Mouse (Mus musculus) CH12.LX (cell line): ENCODE results near the gene Cby1. TPM values are rescaled to one million over a fixed set of nuclear protein-coding genes. Genes with fewer than 3 reads are reported as not detected.

Experiments
- DNase-seq: peaks from one replicate; pipeline ENCODE4 v3.0.0-alpha.2; 2013; ENCODE audit errors: extremely low read depth
- H3K27ac ChIP-seq: 2 replicates; pipeline ENCODE4 v1.5.1; 2012; ENCODE audit warnings: low read depth, mild to moderate bottlenecking, control low read depth, moderate library complexity; ENCODE audit not compliant: insufficient read depth
- H3K27me3 ChIP-seq: replicated peaks from 2 replicates; pipeline ENCODE3; 2012; ENCODE audit warnings: inconsistent platforms
- H3K36me3 ChIP-seq, 2 experiments: replicated peaks in 1 of 2; 2 replicates each; pipeline versions ENCODE3 to v1.6.1; 2012; ENCODE audit warnings: inconsistent platforms in 1 of 2, low read length in 1 of 2, mild to moderate bottlenecking in 1 of 2, mixed read lengths in 1 of 2, moderate library complexity in 1 of 2; ENCODE audit not compliant: control insufficient read depth in 1 of 2, insufficient read depth in 1 of 2
- H3K4me1 ChIP-seq, 2 experiments: 2 replicates each; pipeline ENCODE4 v1.6.1; 2012; ENCODE audit warnings: inconsistent platforms in 1 of 2, moderate library complexity in 1 of 2; ENCODE audit not compliant: insufficient read depth in 2 of 2, control insufficient read depth in 1 of 2
- H3K4me2 ChIP-seq: 2 replicates; pipeline ENCODE4 v1.6.1; 2012; ENCODE audit warnings: low read depth, mild to moderate bottlenecking, control low read depth; ENCODE audit not compliant: poor library complexity, insufficient read depth, severe bottlenecking
- H3K4me3 ChIP-seq, 3 experiments: fragments of 150-350 bp in 1 of 3; sonication (generic) in 1 of 3; replicated peaks in 1 of 3; 2 replicates each; pipeline versions ENCODE3 to v1.5.1; 2011 to 2012; ENCODE audit warnings: low read depth in 2 of 3, low read length in 2 of 3, mild to moderate bottlenecking in 2 of 3, moderate library complexity in 2 of 3, control low read depth in 1 of 3, improper control_type of control experiment in 1 of 3, inconsistent platforms in 1 of 3, mixed read lengths in 1 of 3; ENCODE audit not compliant: poor library complexity in 1 of 3
- H3K79me2 ChIP-seq: replicated peaks from 2 replicates; pipeline ENCODE4 v1.6.1; 2012; ENCODE audit warnings: mild to moderate bottlenecking, moderate library complexity; ENCODE audit not compliant: control insufficient read depth, poor library complexity, insufficient read depth, severe bottlenecking; ENCODE audit errors: extremely low read depth
- H3K9ac ChIP-seq: 2 replicates; pipeline ENCODE4 v1.6.1; 2012; ENCODE audit warnings: low read depth, mild to moderate bottlenecking, control low read depth, moderate library complexity; ENCODE audit not compliant: insufficient read depth
- H3K9me3 ChIP-seq: replicated peaks from 2 replicates; pipeline ENCODE3; 2012; ENCODE audit warnings: low read length, inconsistent platforms, mixed read lengths
- CHD2 ChIP-seq: IDR thresholded peaks from 2 replicates; pipeline ENCODE4 v1.6.1; 2011; ENCODE audit warnings: low read length, improper control_type of control experiment
- CTCF ChIP-seq, 2 experiments: IDR thresholded peaks in 1 of 2; conservative IDR thresholded peaks in 1 of 2; 2 replicates each; pipeline ENCODE4 v1.5.1; 2011 to 2012; ENCODE audit warnings: low read depth in 2 of 2, low read length in 2 of 2, improper control_type of control experiment in 1 of 2, inconsistent platforms in 1 of 2, mild to moderate bottlenecking in 1 of 2, moderate library complexity in 1 of 2
- EP300 ChIP-seq: IDR thresholded peaks from 2 replicates; pipeline ENCODE4 v1.6.1; 2011; ENCODE audit warnings: low read length, improper control_type of control experiment
- ETS1 ChIP-seq: conservative IDR thresholded peaks from 2 replicates; pipeline ENCODE4 v1.6.1; 2012; ENCODE audit warnings: low read depth, mild to moderate bottlenecking, inconsistent platforms, low read length, improper control_type of control experiment, moderate library complexity
- GABPA ChIP-seq: IDR thresholded peaks from 2 replicates; pipeline ENCODE4 v1.6.1; 2012; ENCODE audit warnings: low read depth, low read length, improper control_type of control experiment, inconsistent platforms; ENCODE audit not compliant: insufficient replicate concordance
- JUND ChIP-seq: conservative IDR thresholded peaks from 2 replicates; pipeline ENCODE4 v1.6.1; 2011; ENCODE audit warnings: low read depth, low read length, improper control_type of control experiment
- KAT2A ChIP-seq: IDR thresholded peaks from 2 replicates; pipeline ENCODE4 v1.6.1; 2012; ENCODE audit warnings: low read length, improper control_type of control experiment, inconsistent platforms; ENCODE audit not compliant: insufficient replicate concordance
- MAX ChIP-seq: IDR thresholded peaks from 2 replicates; pipeline ENCODE4 v1.6.1; 2011; ENCODE audit warnings: low read length, improper control_type of control experiment
- MAZ ChIP-seq: IDR thresholded peaks from 2 replicates; pipeline ENCODE4 v1.6.1; 2012; ENCODE audit warnings: low read depth, mild to moderate bottlenecking, inconsistent platforms, low read length, improper control_type of control experiment, moderate library complexity
- MXI1 ChIP-seq: IDR thresholded peaks from 2 replicates; pipeline ENCODE4 v1.6.1; 2011; ENCODE audit warnings: mild to moderate bottlenecking, low read depth, low read length, improper control_type of control experiment
- NRF1 ChIP-seq: IDR thresholded peaks from 2 replicates; pipeline ENCODE4 v1.6.1; 2014; ENCODE audit warnings: low read depth, mild to moderate bottlenecking, inconsistent platforms, low read length, improper control_type of control experiment, moderate library complexity
- PAX5 ChIP-seq: IDR thresholded peaks from 2 replicates; pipeline ENCODE4 v1.6.1; 2012; ENCODE audit warnings: low read length, inconsistent platforms, mixed read lengths
- RCOR1 ChIP-seq: conservative IDR thresholded peaks from 2 replicates; pipeline ENCODE4 v1.6.1; 2012; ENCODE audit warnings: low read depth, mild to moderate bottlenecking, inconsistent platforms, low read length, improper control_type of control experiment
- SMC3 ChIP-seq: IDR thresholded peaks from 2 replicates; pipeline ENCODE4 v1.6.1; 2011; ENCODE audit warnings: low read depth, low read length, improper control_type of control experiment
- TBP ChIP-seq: conservative IDR thresholded peaks from 2 replicates; pipeline ENCODE4 v1.6.1; 2011; ENCODE audit warnings: low read depth, low read length, improper control_type of control experiment
- USF1 ChIP-seq: IDR thresholded peaks from 2 replicates; pipeline ENCODE4 v1.6.1; 2014; ENCODE audit warnings: low read depth, mild to moderate bottlenecking, inconsistent platforms, low read length, improper control_type of control experiment
- USF2 ChIP-seq: conservative IDR thresholded peaks from 2 replicates; pipeline ENCODE4 v1.6.1; 2011; ENCODE audit warnings: low read depth, low read length, improper control_type of control experiment
- ZC3H11A ChIP-seq: IDR thresholded peaks from 2 replicates; pipeline ENCODE4 v1.6.1; 2012; ENCODE audit warnings: low read depth, mild to moderate bottlenecking, inconsistent platforms, low read length, improper control_type of control experiment
- ZKSCAN1 ChIP-seq: IDR thresholded peaks from 2 replicates; pipeline ENCODE4 v1.6.1; 2012; ENCODE audit warnings: low read depth, inconsistent platforms, low read length, improper control_type of control experiment, borderline replicate concordance
- ZMIZ1 ChIP-seq: IDR thresholded peaks from 2 replicates; pipeline ENCODE4 v1.6.1; 2012; ENCODE audit warnings: low read depth, mild to moderate bottlenecking, inconsistent platforms, low read length, improper control_type of control experiment
- dilution Hi-C: fragments of 300-500 bp; cut with MboI; formaldehyde crosslinking; loops from 2 replicates; pipeline ENCODE4 v1.14.3; 2020; ENCODE audit warnings: low sequenced_read_pairs; ENCODE audit not compliant: extremely low pct_unique_long_range_greater_than_20kb, extremely low pct_ligation_motif_present
- in situ Hi-C: fragments of 300-500 bp; cut with MboI; formaldehyde crosslinking; loops from 3 replicates; pipeline ENCODE4 v1.14.3; 2019; ENCODE audit warnings: low sequenced_read_pairs, low pct_ligation_motif_present, low pct_unique_long_range_greater_than_20kb, mixed read lengths
- polyA plus RNA-seq: library from polyadenylated mRNA; unstranded; fragments of >175 nt; gene quantifications from 2 replicates; pipeline ENCODE4 v1.2.1, GENCODE M21; 2012; ENCODE audit warnings: low read depth; ENCODE audit not compliant: insufficient read length
- total RNA-seq, 2 experiments: library from RNA; depleted of rRNA; stranded (reverse); fragments of 300-350 nt in 1 of 2; fragments of >200 nt in 1 of 2; gene quantifications; 2 replicates each; pipeline ENCODE4 v1.2.3; 2012 to 2014

Gene Cby1
- total and polyA plus RNA-seq, 3 experiments: 16.9 to 19.3 (median 17.6) TPM

DNA sequence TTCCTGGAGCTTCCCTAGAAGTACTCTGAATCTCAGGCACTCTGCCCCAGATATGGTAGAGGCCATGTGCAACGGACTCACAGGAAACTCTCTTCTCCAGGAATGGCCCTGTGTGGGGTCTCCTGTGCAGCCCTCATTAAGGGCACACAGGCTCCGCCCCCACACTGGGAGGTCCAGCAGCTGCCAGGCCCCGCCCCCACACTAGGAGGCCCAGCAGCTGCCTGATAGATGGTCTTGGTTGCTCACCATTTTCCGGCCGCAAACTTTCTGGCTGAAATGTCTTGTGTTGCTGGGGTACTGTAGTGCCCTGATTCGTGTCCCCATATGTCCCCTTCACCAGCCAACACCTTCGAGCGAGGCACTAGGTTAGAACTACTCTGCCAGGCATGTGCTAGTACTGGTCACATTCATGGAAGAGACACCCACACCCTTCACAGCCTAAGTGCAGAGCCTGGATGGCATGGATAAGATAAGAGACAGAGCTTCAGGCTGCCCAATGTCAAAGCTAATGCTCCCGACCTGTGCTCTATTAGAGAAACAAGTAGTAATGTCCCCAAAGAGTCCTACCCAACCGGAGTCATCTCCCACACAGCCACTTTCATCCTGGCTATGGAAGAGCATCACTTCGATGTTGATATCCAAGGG, 39.1 kb upstream of the Cby1 start:
- Histone ChIP-seq H3K9ac (no peak overlapping the region), H3K36me3 (no peaks in the 10 kb centered on the region), H3K4me2 (no peak overlapping the region), H3K9me3 (no peaks in the 10 kb centered on the region), H3K4me3 (no peak overlapping the region), H3K27me3 (no peaks in the 10 kb centered on the region), H3K4me1 (peaks cover 0 to 2% of the 10 kb centered on the region in 2 experiments; a peak in 1 of 4 replicates), H3K79me2 (no peaks in the 10 kb centered on the region), H3K27ac (no peak overlapping the region)
- DNase-seq: no peak
- in situ Hi-C loops (no loop called here), dilution Hi-C loops (no loop called here)
- no peak for TF ChIP-seq CTCF (conservative IDR thresholded peaks at IDR 0.05 in 1 of 2, IDR thresholded peaks at IDR 0.05 in 1 of 2; ENCODE audit: low read depth in 2 of 2, low read length in 2 of 2)
- TF ChIP-seq ZMIZ1: no peak
- TF ChIP-seq KAT2A: no peak
- no peak for TF ChIP-seq RCOR1
- no peak for TF ChIP-seq CHD2
- no peak for TF ChIP-seq ZKSCAN1
- TF ChIP-seq ZC3H11A: no peak
- TF ChIP-seq MAZ: no peak
- no peak for TF ChIP-seq PAX5

- in situ Hi-C loops: no loop called here
- H3K9ac ChIP-seq: no peak overlapping the region
- dilution Hi-C loops: no loop called here
These were observed 28.5 kb upstream of the Cby1 start for GRCm38 (mm10) chr15:79630471-79630870.

GRCm38 (mm10) chr15:79641135-79641817, 17.7 kb upstream of the Cby1 start:
- dilution Hi-C loops (no loop called here), in situ Hi-C loops (no loop called here)
- H3K4me2 ChIP-seq: no peak overlapping the region
- H3K79me2 ChIP-seq: no peaks in the 10 kb centered on the region
- H3K4me1 ChIP-seq: peaks cover 0 to 10% of the 10 kb centered on the region in 2 experiments; a peak in 3 of 4 replicates
- H3K4me3 ChIP-seq: no peak overlapping the region
- no peak for DNase-seq
- no peaks in the 10 kb centered on the region for H3K27me3 ChIP-seq
- H3K36me3 ChIP-seq: no peaks in the 10 kb centered on the region
- TF ChIP-seq JUND (no peak), CTCF (conservative IDR thresholded peaks at IDR 0.05 in 1 of 2, IDR thresholded peaks at IDR 0.05 in 1 of 2; ENCODE audit: low read depth in 2 of 2, low read length in 2 of 2) (no peak), NRF1 (no peak), MAZ (no peak), EP300 (no peak), CHD2 (no peak), GABPA (no peak), TBP (no peak), USF2 (no peak), USF1 (no peak)
- H3K9ac ChIP-seq: no peak overlapping the region
- no peak overlapping the region for H3K27ac ChIP-seq
- no peaks in the 10 kb centered on the region for H3K9me3 ChIP-seq

More at GRCm38 (mm10) chr15:79630471-79630870, 28.5 kb upstream of the Cby1 start:
- no peak for TF ChIP-seq ETS1
- TF ChIP-seq CTCF (conservative IDR thresholded peaks at IDR 0.05 in 1 of 2, IDR thresholded peaks at IDR 0.05 in 1 of 2; ENCODE audit: low read depth in 2 of 2, low read length in 2 of 2): no peak
- TF ChIP-seq MAX: no peak
- TF ChIP-seq SMC3: no peak
- no peak for TF ChIP-seq MXI1
- TF ChIP-seq USF2: no peak
- no peak overlapping the region for H3K27ac ChIP-seq
- H3K4me3 ChIP-seq: no peak overlapping the region
- DNase-seq: no peak
- no peaks in the 10 kb centered on the region for H3K4me1 ChIP-seq
- H3K79me2 ChIP-seq: no peaks in the 10 kb centered on the region
- no peaks in the 10 kb centered on the region for H3K36me3 ChIP-seq
- no peaks in the 10 kb centered on the region for H3K9me3 ChIP-seq
- no peaks in the 10 kb centered on the region for H3K27me3 ChIP-seq
- no peak overlapping the region for H3K4me2 ChIP-seq
